Mouse (Mus musculus): ENCODE measurements around the gene Tsga10. TPM values are rescaled to one million over a fixed set of nuclear protein-coding genes. Genes with fewer than 3 reads are reported as not detected.
A peak's percentile ranks its signal among the peaks of the same experiment; 100 is the strongest.

Tsga10 gene
- total and polyA plus RNA-seq, 3 experiments, result 0.47 to 0.57 (median 0.55) TPM

GRCm38 (mm10) chr1:37868640-37869039 lies 2.4 kb upstream of the Tsga10 start:
- Histone ChIP-seq H3K27ac (ENCODE audit: insufficient read depth, low read depth) (no peak overlapping the region), H3K4me2 (ENCODE audit: insufficient read depth, low read depth, poor library complexity, severe bottlenecking) (no peak overlapping the region; the same call in 1 of the 2 replicates), H3K9me3 (replicated peaks; ENCODE audit: low read length) (peaks cover 2% of the 10 kb centered on the region), H3K4me1 (ENCODE audit: control insufficient read depth in 1 of 2, insufficient read depth in 2 of 2) (peaks cover 5 to 24% of the 10 kb centered on the region in 2 experiments; a peak in 2 of 4 replicates), H3K4me3 (replicated peaks in 1 of 3; ENCODE audit: low read depth in 2 of 3, low read length in 2 of 3, poor library complexity in 1 of 3) (no peak overlapping the region), H3K36me3 (replicated peaks in 1 of 2; ENCODE audit: control insufficient read depth in 1 of 2, insufficient read depth in 1 of 2, low read length in 1 of 2) (no peaks in the 10 kb centered on the region), H3K27me3 (replicated peaks) (peaks cover 20% of the 10 kb centered on the region), H3K79me2 (replicated peaks; ENCODE audit: control insufficient read depth, extremely low read depth, insufficient read depth, poor library complexity, severe bottlenecking) (no peaks in the 10 kb centered on the region), H3K9ac (ENCODE audit: insufficient read depth, low read depth) (no peak overlapping the region)
- in situ Hi-C loops (cut with MboI; ENCODE audit: low pct_ligation_motif_present, low pct_unique_long_range_greater_than_20kb, low sequenced_read_pairs), result no loop called here
- DNase-seq (ENCODE audit: extremely low read depth), result no peak
- dilution Hi-C loops (cut with MboI; ENCODE audit: extremely low pct_ligation_motif_present, extremely low pct_unique_long_range_greater_than_20kb, low sequenced_read_pairs), result no loop called here
- TF ChIP-seq CHD2 (IDR thresholded peaks at IDR 0.05; ENCODE audit: low read length), result no peak
- no peak for TF ChIP-seq BHLHE40 (IDR thresholded peaks at IDR 0.05; ENCODE audit: low read depth, low read length)
- TF ChIP-seq ZNF384 (IDR thresholded peaks at IDR 0.05; ENCODE audit: low read depth, low read length), result no peak
- TF ChIP-seq ZMIZ1 (IDR thresholded peaks at IDR 0.05; ENCODE audit: low read depth, low read length), result no peak
- no peak for TF ChIP-seq USF2 (conservative IDR thresholded peaks at IDR 0.05; ENCODE audit: low read depth, low read length)
- no peak for TF ChIP-seq ZC3H11A (IDR thresholded peaks at IDR 0.05; ENCODE audit: low read depth, low read length)
- no peak for TF ChIP-seq MEF2A (IDR thresholded peaks at IDR 0.05; ENCODE audit: borderline replicate concordance, low read depth, low read length)
- TF ChIP-seq SMC3 (IDR thresholded peaks at IDR 0.05; ENCODE audit: low read depth, low read length), result no peak

DNA sequence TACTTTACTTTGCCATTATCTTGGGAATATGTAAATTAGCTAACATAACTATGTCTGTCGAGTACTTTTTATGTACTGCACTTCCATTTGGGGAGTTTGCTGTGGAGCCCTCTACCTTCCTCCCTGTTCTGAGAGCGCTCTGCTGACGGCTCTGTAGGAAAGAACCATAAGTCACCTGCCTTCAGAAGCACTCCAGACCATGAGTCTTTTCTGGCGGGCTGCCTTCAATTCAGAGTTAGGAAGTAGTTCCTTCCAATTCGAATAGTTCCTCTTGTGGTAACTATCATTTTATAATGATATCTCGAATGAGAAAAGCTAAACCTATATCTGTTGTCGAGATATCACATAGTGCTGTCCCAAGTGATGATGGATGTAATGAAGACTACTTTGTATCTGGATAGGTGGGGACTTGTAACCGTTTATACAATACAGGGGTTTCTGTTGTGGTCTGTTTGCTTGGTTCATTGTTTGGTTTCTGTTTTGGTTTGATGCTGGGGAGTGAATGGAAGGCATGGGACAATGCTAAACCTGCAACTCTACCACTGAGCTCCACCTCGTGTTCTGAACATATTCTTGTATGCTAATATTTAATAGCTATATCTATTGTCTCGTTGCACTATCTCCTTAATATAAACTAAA lies 1.6 kb upstream of the Tsga10 start:
- Histone ChIP-seq H3K4me2 (ENCODE audit: insufficient read depth, low read depth, poor library complexity, severe bottlenecking) (0 out of 2 replicates have a peak overlapping the region, but pooled peaks have one; percentile 9), H3K4me3 (replicated peaks in 1 of 3; ENCODE audit: low read depth in 2 of 3, low read length in 2 of 3, poor library complexity in 1 of 3) (peak overlapping the region in 1 of 3 experiments; percentile 5), H3K79me2 (replicated peaks; ENCODE audit: control insufficient read depth, extremely low read depth, insufficient read depth, poor library complexity, severe bottlenecking) (no peaks in the 10 kb centered on the region), H3K27me3 (replicated peaks) (peaks cover 27% of the 10 kb centered on the region), H3K9me3 (replicated peaks; ENCODE audit: low read length) (peaks cover 2% of the 10 kb centered on the region), H3K36me3 (replicated peaks in 1 of 2; ENCODE audit: control insufficient read depth in 1 of 2, insufficient read depth in 1 of 2, low read length in 1 of 2) (no peaks in the 10 kb centered on the region), H3K9ac (ENCODE audit: insufficient read depth, low read depth) (no peak overlapping the region), H3K27ac (ENCODE audit: insufficient read depth, low read depth) (no peak overlapping the region), H3K4me1 (ENCODE audit: control insufficient read depth in 1 of 2, insufficient read depth in 2 of 2) (peaks cover 5 to 21% of the 10 kb centered on the region in 2 experiments; a peak in 2 of 4 replicates)
- TF ChIP-seq MYC (IDR thresholded peaks at IDR 0.05; ENCODE audit: low read depth, low read length) (no peak), ELF1 (IDR thresholded peaks at IDR 0.05; ENCODE audit: low read depth, low read length) (no peak)
- dilution Hi-C loops (cut with MboI; ENCODE audit: extremely low pct_ligation_motif_present, extremely low pct_unique_long_range_greater_than_20kb, low sequenced_read_pairs), result no loop called here
- DNase-seq (ENCODE audit: extremely low read depth), result no peak
- in situ Hi-C loops (cut with MboI; ENCODE audit: low pct_ligation_motif_present, low pct_unique_long_range_greater_than_20kb, low sequenced_read_pairs), result no loop called here

DNA sequence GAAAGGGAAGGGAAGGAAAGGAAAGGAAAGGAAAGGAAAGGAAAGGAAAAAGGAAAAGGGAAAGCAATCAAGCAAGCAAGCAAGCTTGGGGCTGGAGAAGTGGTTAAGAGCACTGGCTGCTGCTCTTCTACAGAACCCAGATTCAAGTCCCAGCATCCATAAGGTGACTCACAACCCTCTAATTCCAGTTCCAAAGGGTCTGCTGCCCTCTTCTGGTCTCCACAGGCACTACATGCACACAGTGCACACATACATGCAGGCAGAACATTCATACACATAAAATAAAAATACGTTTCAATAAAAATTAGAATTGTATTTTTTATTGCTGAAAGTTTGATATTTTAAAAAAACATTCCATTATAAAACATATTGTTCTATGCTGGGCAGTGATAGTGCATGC lies 827 bp upstream of the Tsga10 start:
- no peak overlapping the region for H3K9ac ChIP-seq (ENCODE audit: insufficient read depth, low read depth)
- H3K27ac ChIP-seq (ENCODE audit: insufficient read depth, low read depth), result no peak overlapping the region
- H3K4me1 ChIP-seq (ENCODE audit: control insufficient read depth in 1 of 2, insufficient read depth in 2 of 2), result peaks cover 5 to 21% of the 10 kb centered on the region in 2 experiments; a peak in 2 of 4 replicates
- peaks cover 2% of the 10 kb centered on the region for H3K9me3 ChIP-seq (replicated peaks; ENCODE audit: low read length)
- DNase-seq (ENCODE audit: extremely low read depth), result peak; percentile 74
- TF ChIP-seq CTCF (conservative IDR thresholded peaks at IDR 0.05 in 1 of 2, IDR thresholded peaks at IDR 0.05 in 1 of 2; ENCODE audit: low read depth in 2 of 2, low read length in 2 of 2) (peak; percentile 81 to 86), RAD21 (IDR thresholded peaks at IDR 0.05; ENCODE audit: low read depth, low read length) (peak; percentile 76), SMC3 (IDR thresholded peaks at IDR 0.05; ENCODE audit: low read depth, low read length) (peak; percentile 53), ETS1 (conservative IDR thresholded peaks at IDR 0.05; ENCODE audit: low read depth, low read length) (no peak)
- dilution Hi-C loops (cut with MboI; ENCODE audit: extremely low pct_ligation_motif_present, extremely low pct_unique_long_range_greater_than_20kb, low sequenced_read_pairs), result no loop called here
- no peaks in the 10 kb centered on the region for H3K79me2 ChIP-seq (replicated peaks; ENCODE audit: control insufficient read depth, extremely low read depth, insufficient read depth, poor library complexity, severe bottlenecking)
- no peak overlapping the region for H3K4me2 ChIP-seq (ENCODE audit: insufficient read depth, low read depth, poor library complexity, severe bottlenecking)
- no peaks in the 10 kb centered on the region for H3K36me3 ChIP-seq (replicated peaks in 1 of 2; ENCODE audit: control insufficient read depth in 1 of 2, insufficient read depth in 1 of 2, low read length in 1 of 2)
- peaks cover 33% of the 10 kb centered on the region for H3K27me3 ChIP-seq (replicated peaks)
- in situ Hi-C loops (cut with MboI; ENCODE audit: low pct_ligation_motif_present, low pct_unique_long_range_greater_than_20kb, low sequenced_read_pairs), result no loop called here
- no peak overlapping the region for H3K4me3 ChIP-seq (replicated peaks in 1 of 3; ENCODE audit: low read depth in 2 of 3, low read length in 2 of 3, poor library complexity in 1 of 3)
